Comparison of ENCODE assay signal across 32 mouse cellular contexts in genomic region chr5:112448747-112449440, GRCm38 (mm10). TPM values are rescaled to one million over a fixed set of nuclear protein-coding genes. Genes with fewer than 3 reads are reported as not detected.
DNase-seq lines count a peak whose midpoint lies in the region; ATAC-seq and TF ChIP-seq lines count a peak whose summit lies in the region.
"Had no signal": no experiment of that assay in that cellular context is flagged by ENCODE, and none has a peak within 500 bp of the region (broad histone marks: within the 10 kb centered on the region; RNA-seq: fewer than 3 reads in every experiment).

Gene Gm6588, plus strand, starts transcription at chr5:112449426.

- no peaks in the 10 kb centered on the region for H3K9me3 ChIP-seq in limb, embryonic 15.5 days
- H3K9me3 ChIP-seq in limb, embryonic 10.5 days (replicated peaks): no peaks in the 10 kb centered on the region
- H3K9me3 ChIP-seq in E14TG2a.4 (ENCODE audit: low read length) (no peaks in the 10 kb centered on the region), ES-E14 (ENCODE audit: control insufficient read depth, insufficient read depth, low read depth, low read length) (no peaks in the 10 kb centered on the region)
- H3K9me3 ChIP-seq in forebrain, postnatal 0 days (ENCODE audit: low read length): no peaks in the 10 kb centered on the region
- H3K9me3 ChIP-seq: embryonic facial prominence, embryonic 13.5 days; embryonic facial prominence, embryonic 15.5 days; forebrain, embryonic 10.5 days; forebrain, embryonic 12.5 days; forebrain, embryonic 15.5 days had no signal

- no peaks in the 10 kb centered on the region for H3K4me1 ChIP-seq in limb, embryonic 15.5 days
- H3K4me1 ChIP-seq in limb, embryonic 10.5 days: peaks cover 13% of the 10 kb centered on the region; the same call in 1 of the 2 replicates
- H3K4me1 ChIP-seq in E14TG2a.4 (replicated peaks; ENCODE audit: low read depth, low read length): peaks cover 15% of the 10 kb centered on the region
- H3K4me1 ChIP-seq in ES-E14 (ENCODE audit: control insufficient read depth in 2 of 2, insufficient read depth in 2 of 2, low read length in 2 of 2, poor library complexity in 1 of 2): peaks cover 3 to 4% of the 10 kb centered on the region in 2 experiments; a peak in 1 of 4 replicates
- H3K4me1 ChIP-seq in forebrain, postnatal 0 days (ENCODE audit: insufficient read depth): no peaks in the 10 kb centered on the region
- H3K4me1 ChIP-seq: embryonic facial prominence, embryonic 13.5 days; embryonic facial prominence, embryonic 15.5 days; forebrain, embryonic 12.5 days had no signal

- no peak within 1 kb of the TSS for H3K27ac ChIP-seq in limb, embryonic 15.5 days
- H3K27ac ChIP-seq in limb, embryonic 10.5 days: no peak within 1 kb of the TSS
- no peak within 1 kb of the TSS for H3K27ac ChIP-seq in ES-E14 (ENCODE audit: insufficient read depth, low read depth, low read length, poor library complexity, severe bottlenecking)
- no peak within 1 kb of the TSS for H3K27ac ChIP-seq in forebrain, postnatal 0 days (ENCODE audit: low read depth, low read length)
- H3K27ac ChIP-seq: embryonic facial prominence, embryonic 13.5 days; embryonic facial prominence, embryonic 15.5 days; forebrain, embryonic 10.5 days; forebrain, embryonic 12.5 days; forebrain, embryonic 15.5 days had no signal

- H3K36me3 ChIP-seq in limb, embryonic 15.5 days: no peaks in the 10 kb centered on the region
- no peaks in the 10 kb centered on the region for H3K36me3 ChIP-seq in limb, embryonic 10.5 days
- no peaks in the 10 kb centered on the region for H3K36me3 ChIP-seq in E14TG2a.4 (ENCODE audit: insufficient read depth, low read length)
- H3K36me3 ChIP-seq in ES-E14 (ENCODE audit: control insufficient read depth, insufficient read depth, low read length, poor library complexity, severe bottlenecking): no peaks in the 10 kb centered on the region
- peaks cover 5% of the 10 kb centered on the region; the same call in 1 of the 2 replicates for H3K36me3 ChIP-seq in forebrain, postnatal 0 days (ENCODE audit: insufficient read depth)
- H3K36me3 ChIP-seq: embryonic facial prominence, embryonic 13.5 days; embryonic facial prominence, embryonic 15.5 days; forebrain, embryonic 10.5 days; forebrain, embryonic 12.5 days; forebrain, embryonic 15.5 days had no signal

- 65% methylated on average over 18 of the region's 18 CpGs for WGBS in limb, embryonic 15.5 days
- WGBS in limb, embryonic 10.5 days: 59% methylated on average over 18 of the region's 18 CpGs
- 75% methylated on average over 18 of the region's 18 CpGs for WGBS in forebrain, postnatal 0 days

- TF ChIP-seq CTCF in E14TG2a.4 (conservative IDR thresholded peaks at IDR 0.05; ENCODE audit: low read length): no peak
- no peak for TF ChIP-seq CTCF in forebrain, postnatal 0 days (IDR thresholded peaks at IDR 0.05; ENCODE audit: low read depth)

- H3K4me3 ChIP-seq in limb, embryonic 15.5 days: no peak within 1 kb of the TSS
- H3K4me3 ChIP-seq in limb, embryonic 10.5 days: no peak within 1 kb of the TSS
- peak within 1 kb of the TSS; percentile 44 for H3K4me3 ChIP-seq in E14TG2a.4 (replicated peaks; ENCODE audit: low read length)
- peak within 1 kb of the TSS in 1 of 2 experiments; percentile 66; a peak in 2 of 4 replicates for H3K4me3 ChIP-seq in ES-E14 (ENCODE audit: insufficient read depth in 1 of 2, low read depth in 1 of 2, low read length in 2 of 2, poor library complexity in 1 of 2, severe bottlenecking in 1 of 2)
- H3K4me3 ChIP-seq in forebrain, postnatal 0 days (ENCODE audit: low read depth, low read length): no peak within 1 kb of the TSS
- H3K4me3 ChIP-seq: embryonic facial prominence, embryonic 13.5 days; embryonic facial prominence, embryonic 15.5 days; erythroblast, embryonic 14.5 days; forebrain, embryonic 10.5 days; forebrain, embryonic 12.5 days; forebrain, embryonic 15.5 days had no signal

- H3K9ac ChIP-seq in limb, embryonic 15.5 days: no peak within 1 kb of the TSS
- H3K9ac ChIP-seq in ES-E14 (ENCODE audit: insufficient read depth, low read depth, low read length, poor library complexity, severe bottlenecking): no peak within 1 kb of the TSS
- H3K9ac ChIP-seq in forebrain, postnatal 0 days: no peak within 1 kb of the TSS
- H3K9ac ChIP-seq: embryonic facial prominence, embryonic 13.5 days; embryonic facial prominence, embryonic 15.5 days; forebrain, embryonic 12.5 days; forebrain, embryonic 15.5 days had no signal

- 0 out of 2 replicates have a peak, but pooled peaks have one; percentile 4 for ATAC-seq in limb, embryonic 15.5 days (ENCODE audit: insufficient number of reproducible peaks, low FRiP score, low TSS enrichment, low read depth)
- no peak for ATAC-seq in forebrain, postnatal 0 days
- ATAC-seq: CD4-positive, CD25-positive, alpha-beta regulatory T cell, adult 4 months; forebrain, embryonic 15.5 days had no signal

- in situ Hi-C loops in ES-E14 (cut with MboI; ENCODE audit: low sequenced_read_pairs in 2 of 2, unreplicated experiment in 2 of 2): loop anchor here in 1 of 2 experiments (25.0 kb wide), 1 partner anchor 613 kb away; the partner anchor contains the start of gene Crybb2

- H3K27me3 ChIP-seq in limb, embryonic 15.5 days: no peaks in the 10 kb centered on the region; the same call in 1 of the 2 replicates
- H3K27me3 ChIP-seq in limb, embryonic 10.5 days (ENCODE audit: low read depth, poor library complexity, severe bottlenecking): peaks cover 29% of the 10 kb centered on the region
- H3K27me3 ChIP-seq in E14TG2a.4 (ENCODE audit: insufficient read depth, low read length): peaks cover 34% of the 10 kb centered on the region
- H3K27me3 ChIP-seq in forebrain, postnatal 0 days (ENCODE audit: insufficient read depth, low read length): no peaks in the 10 kb centered on the region
- H3K27me3 ChIP-seq: CH12.LX; forebrain, embryonic 12.5 days; forebrain, embryonic 15.5 days had no signal

- DNase-seq in limb, embryonic 10.5 days (ENCODE audit: low spot score): no peak
- DNase-seq in ES-E14 (ENCODE audit: low read depth, low spot score) (peak; percentile 37), ZHBTc4 (ENCODE audit: low read depth, low spot score) (peak; percentile 76)
- no peak for DNase-seq in kidney, postnatal 14 days
- DNase-seq in forebrain, postnatal 0 days: no peak
- DNase-seq: adrenal gland, adult 2 months; adrenal gland, postnatal 10 days; adrenal gland, postnatal 25 days; B cell, adult 2 months; cerebellum, adult 11 months; cerebellum, adult 18-20 months; cerebellum, adult 8-10 months; cerebellum, adult 9-11 months; cerebellum, postnatal 14 days; cerebellum, postnatal 36 days; embryo, embryonic 11 days had no signal

- no peak within 1 kb of the TSS for H3K4me2 ChIP-seq in limb, embryonic 15.5 days
- no peak within 1 kb of the TSS for H3K4me2 ChIP-seq in forebrain, postnatal 0 days (ENCODE audit: low read depth)
- H3K4me2 ChIP-seq: embryonic facial prominence, embryonic 13.5 days; embryonic facial prominence, embryonic 15.5 days; forebrain, embryonic 12.5 days; forebrain, embryonic 15.5 days had no signal

TF ChIP-seq in ES-E14, 5 proteins besides CTCF, POLR2A, EP300 and RAD21:
- TF ChIP-seq ZNF384 (IDR thresholded peaks at IDR 0.05; ENCODE audit: low read depth, low read length) (peak; percentile 91), ZC3H11A (IDR thresholded peaks at IDR 0.05; ENCODE audit: borderline replicate concordance, low read depth, low read length) (no peak), HCFC1 (IDR thresholded peaks at IDR 0.05; ENCODE audit: borderline replicate concordance, insufficient read depth, low read length) (no peak), CHD2 (IDR thresholded peaks at IDR 0.05; ENCODE audit: low read depth, low read length) (no peak), MAFK (IDR thresholded peaks at IDR 0.05; ENCODE audit: insufficient read depth, low read depth, low read length) (no peak)

RNA-seq across cellular contexts. Expression of gene Gm6588, which starts in this region (rescaled TPM):
- polyA plus RNA-seq in limb, embryonic 15.5 days (2015; fragmentation: Nextera tagmentation; extraction: Ambion mirVana): 0.08 TPM in 1 of 2 replicates, not detected in the other
- not detected in 2 replicates for polyA plus RNA-seq in limb, embryonic 10.5 days (2016; fragmentation: Nextera tagmentation; extraction: Ambion mirVana)
- total RNA-seq in ES-E14 (2012; rRNA removed): 0.09 TPM in 1 of 2 replicates, not detected in the other
- total RNA-seq in forebrain, postnatal 0 days (2014; rRNA removed): not detected in 2 replicates
- 0.11 TPM in 1 of 2 replicates, not detected in the other for polyA plus RNA-seq in forebrain, postnatal 0 days (2015; fragmentation: Nextera tagmentation; extraction: Ambion mirVana)
- total RNA-seq: adrenal gland, adult 2 months; adrenal gland, postnatal 10 days; adrenal gland, postnatal 25 days; adrenal gland, postnatal 4 days; CH12.LX; common myeloid progenitor, adult 5-6 weeks; MEL had no signal
- polyA plus RNA-seq: adrenal gland, adult 2 months; brain, embryonic 14.5 days; CD4-positive, CD25-positive, alpha-beta regulatory T cell, adult 4 months; embryonic facial prominence, embryonic 11.5 days; embryonic facial prominence, embryonic 15.5 days; erythroblast, embryonic 14.5 days; frontal cortex, adult 2 months had no signal

Comparison
In these comparisons a context has a peak if more than half of its experiments do, and no peak if none do; other contexts are left out.
1. Peak in ATAC-seq in limb, embryonic 15.5 days; RNA of the gene not detected or under 1 TPM.
2. Peak in DNase-seq in ES-E14; RNA of the gene not detected or under 1 TPM.